Mouse (Mus musculus) heart, embryonic 15.5 days (tissue): ENCODE results near the gene Etl4. TPM values are rescaled to one million over a fixed set of nuclear protein-coding genes. Genes with fewer than 3 reads are reported as not detected.

Source experiments
- ATAC-seq: fragments of 200-750 bp; cut with Nextera tagmentation; replicated peaks from 2 replicates; pipeline ENCODE4 v1.8.0; 2017; ENCODE audit warnings: low read depth, moderate TSS enrichment; ENCODE audit not compliant: insufficient number of reproducible peaks, insufficient read depth, low FRiP score
- H3K27ac ChIP-seq: fragments of 300-500 bp; sonication (generic); 2 replicates; pipeline ENCODE4 v1.5.1; 2015; ENCODE audit warnings: mild to moderate bottlenecking, inconsistent platforms
- H3K27me3 ChIP-seq: fragments of 300-500 bp; sonication (generic); 2 replicates; pipeline ENCODE4 v1.6.1; 2015; ENCODE audit warnings: inconsistent platforms
- H3K36me3 ChIP-seq: fragments of 300-500 bp; sonication (generic); 2 replicates; pipeline ENCODE4 v1.6.1; 2015; ENCODE audit warnings: mild to moderate bottlenecking, inconsistent platforms
- H3K4me1 ChIP-seq: fragments of 300-500 bp; sonication (generic); replicated peaks from 2 replicates; pipeline ENCODE4 v1.6.1; 2015; ENCODE audit warnings: inconsistent platforms
- H3K4me2 ChIP-seq: fragments of 300-500 bp; sonication (generic); 2 replicates; pipeline ENCODE4 v1.6.1; 2015; ENCODE audit warnings: inconsistent platforms, mild to moderate bottlenecking, moderate library complexity
- H3K4me3 ChIP-seq: fragments of 300-500 bp; sonication (generic); 2 replicates; pipeline ENCODE4 v1.5.1; 2015; ENCODE audit warnings: mild to moderate bottlenecking, inconsistent platforms
- H3K9ac ChIP-seq: fragments of 300-500 bp; sonication (generic); 2 replicates; pipeline ENCODE4 v1.6.1; 2015; ENCODE audit warnings: mild to moderate bottlenecking, inconsistent platforms
- H3K9me3 ChIP-seq: fragments of 300-500 bp; sonication (generic); replicated peaks from 2 replicates; pipeline ENCODE4 v1.6.1; 2016; ENCODE audit warnings: inconsistent platforms
- WGBS: fragments of 180-500 bp; shearing (Covaris S2); methylation state at CpG from one replicate; pipeline ENCODE4 v1.1.7; 2015; ENCODE audit warnings: mixed read lengths; 5-methylcytosine and 5-hydroxymethylcytosine counted together
- polyA plus RNA-seq: library from polyadenylated mRNA; unstranded; fragments of >200 nt; fragmentation: Nextera tagmentation; extraction: Ambion mirVana; gene quantifications from 2 replicates; pipeline ENCODE4 v1.2.1, GENCODE M21; 2015

The Etl4 gene
- polyA plus RNA-seq, 1 experiment from 2014 or later, result 8.1 TPM

GRCm38 (mm10) chr2:20776171-20776704, 866.7 kb downstream of the Etl4 start:
- WGBS, result 66% methylated on average over 6 of the region's 6 CpGs
- ATAC-seq, result 0 out of 2 replicates have a peak, but pooled peaks have one; percentile 41

GRCm38 (mm10) chr2:20777931-20778330, 868.4 kb downstream of the Etl4 start:
- Histone ChIP-seq H3K4me2 (no peak overlapping the region), H3K9me3 (no peaks in the 10 kb centered on the region), H3K9ac (no peak overlapping the region), H3K27me3 (no peaks in the 10 kb centered on the region), H3K36me3 (no peaks in the 10 kb centered on the region), H3K4me1 (no peaks in the 10 kb centered on the region), H3K4me3 (no peak overlapping the region), H3K27ac (no peak overlapping the region)
- no peak for ATAC-seq
- WGBS, result 76% methylated on average over 6 of the region's 6 CpGs

More at GRCm38 (mm10) chr2:20776171-20776704, 866.7 kb downstream of the Etl4 start:
- Histone ChIP-seq H3K4me3 (no peak overlapping the region), H3K4me2 (no peak overlapping the region), H3K27ac (peak overlapping the region; percentile 24; the same call in 1 of the 2 replicates), H3K9me3 (no peaks in the 10 kb centered on the region), H3K27me3 (no peaks in the 10 kb centered on the region), H3K36me3 (no peaks in the 10 kb centered on the region), H3K4me1 (no peaks in the 10 kb centered on the region), H3K9ac (no peak overlapping the region)

GRCm38 (mm10) chr2:20779484-20780381, 870.2 kb downstream of the Etl4 start:
- H3K9ac ChIP-seq, result no peak overlapping the region
- no peak overlapping the region for H3K27ac ChIP-seq
- no peaks in the 10 kb centered on the region for H3K27me3 ChIP-seq
- ATAC-seq, result no peak
- no peaks in the 10 kb centered on the region for H3K9me3 ChIP-seq
- 26% methylated on average over 6 of the region's 6 CpGs for WGBS
- no peaks in the 10 kb centered on the region for H3K36me3 ChIP-seq
- no peak overlapping the region for H3K4me3 ChIP-seq
- no peaks in the 10 kb centered on the region for H3K4me1 ChIP-seq
- H3K4me2 ChIP-seq, result no peak overlapping the region

- 76% methylated on average over 8 of the region's 8 CpGs for WGBS
- Histone ChIP-seq H3K4me1 (no peaks in the 10 kb centered on the region), H3K36me3 (peaks cover 5% of the 10 kb centered on the region; the same call in 1 of the 2 replicates), H3K4me2 (no peak overlapping the region), H3K9me3 (no peaks in the 10 kb centered on the region), H3K27me3 (no peaks in the 10 kb centered on the region), H3K9ac (no peak overlapping the region), H3K27ac (no peak overlapping the region), H3K4me3 (no peak overlapping the region)
- ATAC-seq, result no peak
Observed at GRCm38 (mm10) chr2:20801236-20801890, 891.8 kb downstream of the Etl4 start.

- Histone ChIP-seq H3K4me2 (no peak overlapping the region), H3K9me3 (no peaks in the 10 kb centered on the region), H3K9ac (no peak overlapping the region), H3K4me1 (no peaks in the 10 kb centered on the region), H3K36me3 (peaks cover 6% of the 10 kb centered on the region; the same call in 1 of the 2 replicates), H3K27ac (no peak overlapping the region), H3K27me3 (no peaks in the 10 kb centered on the region), H3K4me3 (no peak overlapping the region)
- no peak for ATAC-seq
- WGBS, result 63% methylated on average over 8 of the region's 8 CpGs
Observed at GRCm38 (mm10) chr2:20811506-20811905, 901.9 kb downstream of the Etl4 start.

GRCm38 (mm10) chr2:20813986-20814385, 904.4 kb downstream of the Etl4 start:
- Histone ChIP-seq H3K9ac (no peak overlapping the region), H3K27me3 (no peaks in the 10 kb centered on the region), H3K9me3 (no peaks in the 10 kb centered on the region)

GRCm38 (mm10) chr2:20818226-20818625, 908.6 kb downstream of the Etl4 start:
- Histone ChIP-seq H3K4me2 (no peak overlapping the region), H3K4me1 (no peaks in the 10 kb centered on the region), H3K27me3 (no peaks in the 10 kb centered on the region), H3K27ac (no peak overlapping the region), H3K9ac (no peak overlapping the region), H3K4me3 (no peak overlapping the region), H3K36me3 (no peaks in the 10 kb centered on the region), H3K9me3 (no peaks in the 10 kb centered on the region)
- no peak for ATAC-seq
- WGBS, result 79% methylated on average over 7 of the region's 7 CpGs

More at GRCm38 (mm10) chr2:20813986-20814385, 904.4 kb downstream of the Etl4 start:
- no peak for ATAC-seq
- Histone ChIP-seq H3K4me3 (no peak overlapping the region), H3K4me1 (no peaks in the 10 kb centered on the region), H3K27ac (no peak overlapping the region), H3K4me2 (no peak overlapping the region), H3K36me3 (no peaks in the 10 kb centered on the region)
- 78% methylated on average over 2 of the region's 2 CpGs for WGBS

- Histone ChIP-seq H3K36me3 (no peaks in the 10 kb centered on the region), H3K4me1 (no peaks in the 10 kb centered on the region), H3K27ac (no peak overlapping the region), H3K9ac (no peak overlapping the region), H3K4me2 (no peak overlapping the region), H3K27me3 (no peaks in the 10 kb centered on the region), H3K9me3 (no peaks in the 10 kb centered on the region), H3K4me3 (no peak overlapping the region)
- no peak for ATAC-seq
Observed at GRCm38 (mm10) chr2:20826258-20826657, 916.7 kb downstream of the Etl4 start.

GRCm38 (mm10) chr2:20830882-20831281, 921.3 kb downstream of the Etl4 start:
- no peak for ATAC-seq
- no peaks in the 10 kb centered on the region for H3K27me3 ChIP-seq
- WGBS, result 74% methylated on average over 3 of the region's 3 CpGs

GRCm38 (mm10) chr2:20831608-20832406, 922.2 kb downstream of the Etl4 start:
- H3K4me3 ChIP-seq, result no peak overlapping the region
- no peak overlapping the region for H3K9ac ChIP-seq
- H3K27me3 ChIP-seq, result no peaks in the 10 kb centered on the region
- no peak overlapping the region for H3K27ac ChIP-seq
- no peaks in the 10 kb centered on the region for H3K9me3 ChIP-seq
- 80% methylated on average over 3 of the region's 3 CpGs for WGBS
- H3K4me1 ChIP-seq, result no peaks in the 10 kb centered on the region
- H3K4me2 ChIP-seq, result no peak overlapping the region
- ATAC-seq, result no peak
- H3K36me3 ChIP-seq, result no peaks in the 10 kb centered on the region

More at GRCm38 (mm10) chr2:20830882-20831281, 921.3 kb downstream of the Etl4 start:
- Histone ChIP-seq H3K4me3 (no peak overlapping the region), H3K4me2 (no peak overlapping the region), H3K27ac (no peak overlapping the region), H3K4me1 (no peaks in the 10 kb centered on the region), H3K36me3 (no peaks in the 10 kb centered on the region), H3K9me3 (no peaks in the 10 kb centered on the region), H3K9ac (no peak overlapping the region)

- Histone ChIP-seq H3K27ac (no peak overlapping the region), H3K36me3 (peaks cover 73% of the 10 kb centered on the region), H3K27me3 (no peaks in the 10 kb centered on the region), H3K4me1 (no peaks in the 10 kb centered on the region), H3K9ac (no peak overlapping the region), H3K4me3 (no peak overlapping the region), H3K9me3 (no peaks in the 10 kb centered on the region), H3K4me2 (no peak overlapping the region)
- 82% methylated on average over 18 of the region's 18 CpGs for WGBS
- no peak for ATAC-seq
Observed at GRCm38 (mm10) chr2:20849346-20849745, 939.8 kb downstream of the Etl4 start.
